In genomic region chr12:72050156-72050555, GRCm38 (mm10) we compare ENCODE assay signal across 7 mouse cellular contexts. TPM values are rescaled to one million over a fixed set of nuclear protein-coding genes. Genes with fewer than 3 reads are reported as not detected.
DNase-seq lines count a peak whose midpoint lies in the region.
"Not testable (repeated sequence)": the region's sequence is repeated elsewhere in the genome, so short reads cannot be mapped to it uniquely, and the experiment has no call there.
"Had no signal": no experiment of that assay in that cellular context is flagged by ENCODE, and none has a peak within 500 bp of the region (broad histone marks: within the 10 kb centered on the region; RNA-seq: fewer than 3 reads in every experiment).

No protein-coding gene starts in this region.

- H3K36me3 ChIP-seq in ES-E14 (ENCODE audit: control insufficient read depth, insufficient read depth, low read length, poor library complexity, severe bottlenecking): not testable (repeated sequence)

- not testable (repeated sequence) for H3K9me3 ChIP-seq in ES-E14 (ENCODE audit: control insufficient read depth, insufficient read depth, low read depth, low read length)

- H3K4me1 ChIP-seq in ES-E14 (ENCODE audit: control insufficient read depth in 2 of 2, insufficient read depth in 2 of 2, low read length in 2 of 2, poor library complexity in 1 of 2): not testable (repeated sequence)

- in situ Hi-C loops in ES-E14 (cut with MboI; ENCODE audit: low sequenced_read_pairs in 2 of 2, unreplicated experiment in 2 of 2): not testable (repeated sequence)

- DNase-seq in ES-CJ7 (ENCODE audit: low read depth, low spot score): peak; percentile 30
- DNase-seq in ES-E14 (ENCODE audit: low read depth, low spot score): not testable (repeated sequence)
- peak; percentile 70 for DNase-seq in R1 (ENCODE audit: low read depth, low spot score)
- DNase-seq in ZHBTc4 (ENCODE audit: low read depth, low spot score): peak; percentile 50
- peak; percentile 82 for DNase-seq in heart, adult 11 months

- not testable (repeated sequence) for H3K9ac ChIP-seq in ES-E14 (ENCODE audit: insufficient read depth, low read depth, low read length, poor library complexity, severe bottlenecking)

- peak overlapping the region; percentile 80; the same call in 1 of the 2 replicates for H3K27ac ChIP-seq in ES-E14 (ENCODE audit: insufficient read depth, low read depth, low read length, poor library complexity, severe bottlenecking)

- H3K4me3 ChIP-seq in ES-E14 (ENCODE audit: insufficient read depth in 1 of 2, low read depth in 1 of 2, low read length in 2 of 2, poor library complexity in 1 of 2, severe bottlenecking in 1 of 2): not testable (repeated sequence)

RNA-seq across cellular contexts. Expression of gene Gpr135, which starts 20.8 kb away (rescaled TPM):
- total RNA-seq in ES-E14 (2012; rRNA removed): 2.7 and 4.2 TPM in 2 replicates
- total RNA-seq: CH12.LX, G1E had no signal

RNA-seq across cellular contexts. Expression of gene L3hypdh, which starts 35.1 kb away (rescaled TPM):
- 1.8 and 3.0 TPM in 2 replicates for total RNA-seq in ES-E14 (2012; rRNA removed)

RNA-seq across cellular contexts. Expression of gene Jkamp, which starts 35.2 kb away (rescaled TPM):
- total RNA-seq in ES-E14 (2012; rRNA removed): 33.2 and 48.3 TPM in 2 replicates
